Comparison of ENCODE assay signal across 8 mouse cellular contexts in genomic region chr17:17293932-17294534, GRCm38 (mm10).
DNase-seq lines count a peak whose midpoint lies in the region; ATAC-seq and TF ChIP-seq lines count a peak whose summit lies in the region.
"Not testable (repeated sequence)": the region's sequence is repeated elsewhere in the genome, so short reads cannot be mapped to it uniquely, and the experiment has no call there.

No protein-coding gene starts in this region.

- H3K4me2 ChIP-seq in heart, embryonic 12.5 days = peak overlapping the region; percentile 44
- peak overlapping the region; percentile 44 for H3K4me2 ChIP-seq in kidney, postnatal 0 days (ENCODE audit: low read length)
- H3K4me2 ChIP-seq in liver, embryonic 11.5 days = peak overlapping the region; percentile 20; the same call in 1 of the 2 replicates
- H3K4me2 ChIP-seq in stomach, embryonic 14.5 days (replicated peaks; ENCODE audit: low read depth, low read length) = not testable (repeated sequence)

- peak overlapping the region; percentile 62 for H3K4me3 ChIP-seq in heart, embryonic 12.5 days
- H3K4me3 ChIP-seq in kidney, postnatal 0 days (replicated peaks; ENCODE audit: low read depth, low read length) = peak overlapping the region; percentile 41
- H3K4me3 ChIP-seq in liver, embryonic 11.5 days (ENCODE audit: low read depth, low read length) = peak overlapping the region; percentile 50
- H3K4me3 ChIP-seq in stomach, embryonic 14.5 days (ENCODE audit: low read depth, low read length) = peak overlapping the region; percentile 37

- H3K27me3 ChIP-seq in heart, embryonic 12.5 days (replicated peaks); kidney, postnatal 0 days (ENCODE audit: insufficient read depth, low read length); liver, embryonic 11.5 days (replicated peaks; ENCODE audit: control insufficient read depth, insufficient read depth, low read length); stomach, embryonic 14.5 days (ENCODE audit: control insufficient read depth, insufficient read depth, low read length): not testable (repeated sequence)

- peak; percentile 89 for DNase-seq in CD4-positive helper T cell, adult 2 months (ENCODE audit: low read depth, low spot score)
- DNase-seq in brain, embryonic 18.5 days (ENCODE audit: low read depth, low spot score) = peak; percentile 74
- DNase-seq in kidney, postnatal 0 days (ENCODE audit: low spot score) = peak; percentile 93
- peak; percentile 73 for DNase-seq in liver, embryonic 11.5 days (ENCODE audit: low spot score)
- DNase-seq in naive thymus-derived CD4-positive, alpha-beta T cell, adult 2 months (ENCODE audit: low read depth) = peak; percentile 84

- WGBS in heart, embryonic 12.5 days = under 1% methylated on average over 13 of the region's 13 CpGs
- 0% methylated on average over 13 of the region's 13 CpGs for WGBS in kidney, postnatal 0 days
- WGBS in liver, embryonic 11.5 days = 0% methylated on average over 13 of the region's 13 CpGs
- WGBS in stomach, embryonic 14.5 days = under 1% methylated on average over 13 of the region's 13 CpGs

- peak overlapping the region; percentile 41; the same call in 1 of the 2 replicates for H3K9ac ChIP-seq in heart, embryonic 12.5 days
- H3K9ac ChIP-seq in kidney, postnatal 0 days (ENCODE audit: low read depth, low read length) = peak overlapping the region; percentile 42; the same call in 1 of the 2 replicates
- H3K9ac ChIP-seq in liver, embryonic 11.5 days (ENCODE audit: low read depth, low read length) = peak overlapping the region; percentile 50; the same call in 1 of the 2 replicates
- H3K9ac ChIP-seq in stomach, embryonic 14.5 days (replicated peaks; ENCODE audit: low read depth, low read length) = not testable (repeated sequence)

- ATAC-seq in erythroid progenitor cell, adult 5-6 weeks (replicated peaks; ENCODE audit: low FRiP score, poor library complexity, severe bottlenecking) = peak; percentile 100
- peak; percentile 99 for ATAC-seq in heart, embryonic 12.5 days (ENCODE audit: insufficient number of reproducible peaks, low FRiP score)
- peak; percentile 97 for ATAC-seq in kidney, postnatal 0 days (replicated peaks; ENCODE audit: low FRiP score, low read depth)
- peak; percentile 99 for ATAC-seq in liver, embryonic 11.5 days (replicated peaks; ENCODE audit: low FRiP score)
- peak; percentile 99 for ATAC-seq in stomach, embryonic 14.5 days (ENCODE audit: insufficient number of reproducible peaks, insufficient read depth, low FRiP score, low read depth)

- not testable (repeated sequence) for H3K9me3 ChIP-seq in heart, embryonic 12.5 days (replicated peaks); kidney, postnatal 0 days (replicated peaks; ENCODE audit: low read length); liver, embryonic 11.5 days (ENCODE audit: control insufficient read depth, low read length); stomach, embryonic 14.5 days (ENCODE audit: control insufficient read depth, low read depth, low read length)

- not testable (repeated sequence) for H3K36me3 ChIP-seq in heart, embryonic 12.5 days; kidney, postnatal 0 days (ENCODE audit: insufficient read depth, low read length); liver, embryonic 11.5 days (ENCODE audit: control insufficient read depth, insufficient read depth, low read length); stomach, embryonic 14.5 days (ENCODE audit: control insufficient read depth, insufficient read depth, low read length)

- not testable (repeated sequence) for TF ChIP-seq CTCF in kidney, postnatal 0 days (IDR thresholded peaks at IDR 0.05; ENCODE audit: low read depth)

- H3K27ac ChIP-seq in heart, embryonic 12.5 days (ENCODE audit: poor library complexity, severe bottlenecking) = peak overlapping the region; percentile 54; the same call in 1 of the 2 replicates
- H3K27ac ChIP-seq in kidney, postnatal 0 days = peak overlapping the region; percentile 64
- H3K27ac ChIP-seq in liver, embryonic 11.5 days (ENCODE audit: low read depth, low read length); stomach, embryonic 14.5 days (ENCODE audit: low read length): not testable (repeated sequence)

- H3K4me1 ChIP-seq in heart, embryonic 12.5 days (replicated peaks); kidney, postnatal 0 days (replicated peaks; ENCODE audit: insufficient read depth, low read length); liver, embryonic 11.5 days (replicated peaks; ENCODE audit: control insufficient read depth, insufficient read depth, low read length); stomach, embryonic 14.5 days (ENCODE audit: control insufficient read depth, insufficient read depth, low read length): not testable (repeated sequence)
